Mouse (Mus musculus): ENCODE measurements around the gene Il21r. TPM values are rescaled to one million over a fixed set of nuclear protein-coding genes. Genes with fewer than 3 reads are reported as not detected.

The Il21r gene
- total RNA-seq (2021): not detected
- long read RNA-seq, experiment 1: 0 reads
- long read RNA-seq, experiment 2: 0 reads

- intact Hi-C loops (cut with DNase I): no loop called here
- H3K27ac ChIP-seq: no peak within 1 kb of the TSS
- H3K4me3 ChIP-seq: no peak within 1 kb of the TSS
- TF ChIP-seq CTCF (IDR thresholded peaks at IDR 0.05): no peak
- DNase-seq: no peak
These were observed at the start of gene Il21r for GRCm38 (mm10) chr7:125603185-125603631. TSS of gene Il21r (plus strand) at chr7:125603429.

- peak overlapping the region; percentile 83 for H3K4me3 ChIP-seq
- intact Hi-C loops (cut with DNase I): loop anchor here (5.0 kb wide), 1 partner anchor 62 kb away; the partner anchor contains the start of gene Nsmce1
- peak overlapping the region; percentile 92 for H3K27ac ChIP-seq
- TF ChIP-seq CTCF (IDR thresholded peaks at IDR 0.05): no peak
- DNase-seq: peak; percentile 25
These were observed 49.4 kb upstream of the Il21r start for GRCm38 (mm10) chr7:125553653-125554428.

GRCm38 (mm10) chr7:125554456-125555114, 48.6 kb upstream of the Il21r start:
- intact Hi-C loops (cut with DNase I): loop anchor here (5.0 kb wide), 1 partner anchor 62 kb away; the partner anchor contains the start of gene Nsmce1
- no peak for TF ChIP-seq CTCF (IDR thresholded peaks at IDR 0.05)
- Histone ChIP-seq H3K27ac (peak overlapping the region; percentile 92), H3K4me3 (peak overlapping the region; percentile 83)
- DNase-seq: peak; percentile 49

GRCm38 (mm10) chr7:125555351-125555872, 47.8 kb upstream of the Il21r start:
- Histone ChIP-seq H3K27ac (peak overlapping the region; percentile 92), H3K4me3 (peak overlapping the region; percentile 83)
- DNase-seq: peak; percentile 33
- TF ChIP-seq CTCF (IDR thresholded peaks at IDR 0.05): no peak
- intact Hi-C loops (cut with DNase I): no loop called here

- H3K4me3 ChIP-seq: peak overlapping the region; percentile 83
- H3K27ac ChIP-seq: peak overlapping the region; percentile 92; the same call in 1 of the 2 replicates
- intact Hi-C loops (cut with DNase I): no loop called here
- peak; percentile 3 for DNase-seq
- TF ChIP-seq CTCF (IDR thresholded peaks at IDR 0.05): no peak
These were observed 47.1 kb upstream of the Il21r start for GRCm38 (mm10) chr7:125556096-125556495.

- DNase-seq: peak; percentile 21
These were observed 46.4 kb upstream of the Il21r start for GRCm38 (mm10) chr7:125556865-125557264.

GRCm38 (mm10) chr7:125558401-125558945, 44.8 kb upstream of the Il21r start:
- peak overlapping the region; percentile 19 for H3K4me3 ChIP-seq
- no peak for TF ChIP-seq CTCF (IDR thresholded peaks at IDR 0.05)
- H3K27ac ChIP-seq: peak overlapping the region; percentile 92
- DNase-seq: peak; percentile 14
- intact Hi-C loops (cut with DNase I): no loop called here

More at GRCm38 (mm10) chr7:125556865-125557264, 46.4 kb upstream of the Il21r start:
- intact Hi-C loops (cut with DNase I): no loop called here
- peak overlapping the region; percentile 92 for H3K27ac ChIP-seq
- TF ChIP-seq CTCF (IDR thresholded peaks at IDR 0.05): no peak
- peak overlapping the region; percentile 83 for H3K4me3 ChIP-seq

GRCm38 (mm10) chr7:125558997-125559396, 44.2 kb upstream of the Il21r start:
- Histone ChIP-seq H3K27ac (peak overlapping the region; percentile 92), H3K4me3 (peak overlapping the region; percentile 19; the same call in 1 of the 2 replicates)
- intact Hi-C loops (cut with DNase I): no loop called here
- no peak for TF ChIP-seq CTCF (IDR thresholded peaks at IDR 0.05)
- peak; percentile 19 for DNase-seq

- intact Hi-C loops (cut with DNase I): no loop called here
- no peak for TF ChIP-seq CTCF (IDR thresholded peaks at IDR 0.05)
- H3K27ac ChIP-seq: peak overlapping the region; percentile 92
These were observed 43.7 kb upstream of the Il21r start for GRCm38 (mm10) chr7:125559537-125559936.

GRCm38 (mm10) chr7:125560146-125560785, 43.0 kb upstream of the Il21r start:
- no peak for TF ChIP-seq CTCF (IDR thresholded peaks at IDR 0.05)
- DNase-seq: peak; percentile 81
- H3K4me3 ChIP-seq: peak overlapping the region; percentile 33
- H3K27ac ChIP-seq: peak overlapping the region; percentile 92
- intact Hi-C loops (cut with DNase I): no loop called here

More at GRCm38 (mm10) chr7:125559537-125559936, 43.7 kb upstream of the Il21r start:
- H3K4me3 ChIP-seq: peak overlapping the region; percentile 19
- peak; percentile 59 for DNase-seq

GRCm38 (mm10) chr7:125561085-125561690, 42.0 kb upstream of the Il21r start:
- peak overlapping the region; percentile 92 for H3K27ac ChIP-seq
- peak; percentile 92 for DNase-seq
- intact Hi-C loops (cut with DNase I): no loop called here
- peak overlapping the region; percentile 33 for H3K4me3 ChIP-seq
- no peak for TF ChIP-seq CTCF (IDR thresholded peaks at IDR 0.05)
